Mouse (Mus musculus) c-Kit-positive CD71-positive TER-119-positive erythroid progenitor cells, embryonic 14.5 days (primary cell): ENCODE measurements at regions not wholly inside any gene's neighbourhood (a gene's known extent, or its start where the extent isn't known, plus 50 kb on each side); places are given as distances from the start of the nearest gene placed in this dataset.

Experiments used
- DNase-seq: peaks from one replicate; pipeline ENCODE4 v3.0.0-alpha.2; 2013; ENCODE audit warnings: low spot score

GRCm38 (mm10) chr6:98872334-98872733 lies 529.8 kb upstream of the Gm765 start:
- DNase-seq: no peak

GRCm38 (mm10) chr6:98869772-98870171 lies 527.2 kb upstream of the Gm765 start:
- DNase-seq: no peak

GRCm38 (mm10) chr6:98864306-98864705 lies 521.8 kb upstream of the Gm765 start:
- no peak for DNase-seq

GRCm38 (mm10) chr6:98855958-98856357 lies 513.4 kb upstream of the Gm765 start:
- no peak for DNase-seq

- no peak for DNase-seq
Measured at GRCm38 (mm10) chr6:98850906-98851305, 508.4 kb upstream of the Gm765 start.

- DNase-seq: no peak
Measured at GRCm38 (mm10) chr6:98848835-98849234, 506.3 kb upstream of the Gm765 start.

GRCm38 (mm10) chr6:98846001-98846695 lies 503.6 kb upstream of the Gm765 start:
- DNase-seq: no peak

- no peak for DNase-seq
Measured at GRCm38 (mm10) chr6:98843598-98843997, 501.0 kb upstream of the Gm765 start.

GRCm38 (mm10) chr6:98842924-98843323 lies 500.4 kb upstream of the Gm765 start:
- DNase-seq: no peak

- DNase-seq: no peak
Measured at GRCm38 (mm10) chr6:98833922-98834321, 491.4 kb upstream of the Gm765 start.

- DNase-seq: no peak
Measured at GRCm38 (mm10) chr6:98830191-98830590, 487.6 kb upstream of the Gm765 start.

GRCm38 (mm10) chr6:98808046-98808445 lies 465.5 kb upstream of the Gm765 start:
- no peak for DNase-seq

GRCm38 (mm10) chr6:98803384-98803949 lies 460.9 kb upstream of the Gm765 start:
- no peak for DNase-seq

GRCm38 (mm10) chr6:98801061-98801460 lies 458.5 kb upstream of the Gm765 start:
- DNase-seq: no peak

GRCm38 (mm10) chr6:98800040-98800439 lies 457.5 kb upstream of the Gm765 start:
- DNase-seq: no peak

GRCm38 (mm10) chr6:98797778-98798177 lies 455.2 kb upstream of the Gm765 start:
- no peak for DNase-seq

- no peak for DNase-seq
Measured at GRCm38 (mm10) chr6:98797373-98797772, 454.8 kb upstream of the Gm765 start.

GRCm38 (mm10) chr6:98796666-98797065 lies 454.1 kb upstream of the Gm765 start:
- DNase-seq: no peak

GRCm38 (mm10) chr6:98787422-98787821 lies 444.9 kb upstream of the Gm765 start:
- DNase-seq: no peak

- no peak for DNase-seq
Measured at GRCm38 (mm10) chr6:98782074-98782473, 439.5 kb upstream of the Gm765 start.

GRCm38 (mm10) chr6:98775780-98776179 lies 433.2 kb upstream of the Gm765 start:
- no peak for DNase-seq

GRCm38 (mm10) chr6:98769999-98770398 lies 427.4 kb upstream of the Gm765 start:
- no peak for DNase-seq

- DNase-seq: no peak
Measured at GRCm38 (mm10) chr6:98769322-98769721, 426.8 kb upstream of the Gm765 start.

- DNase-seq: no peak
Measured at GRCm38 (mm10) chr6:98767858-98768336, 425.3 kb upstream of the Gm765 start.
